Mouse (Mus musculus) liver, embryonic 12.5 days (tissue): Measurements from ENCODE around the gene Pitpnm2. TPM values are rescaled to one million over a fixed set of nuclear protein-coding genes. Genes with fewer than 3 reads are reported as not detected.

Experiments used
- ATAC-seq: fragments of 200-750 bp; cut with Nextera tagmentation; 2 replicates; pipeline ENCODE4 v1.8.0; 2017; ENCODE audit warnings: moderate number of reproducible peaks, mild to moderate bottlenecking, moderate library complexity
- H3K27ac ChIP-seq: fragments of 300-500 bp; sonication (generic); 2 replicates; pipeline ENCODE4 v1.5.1; 2016; ENCODE audit warnings: mild to moderate bottlenecking
- H3K27me3 ChIP-seq: fragments of 300-500 bp; sonication (generic); replicated peaks from 2 replicates; pipeline ENCODE4 v1.6.1; 2016; ENCODE audit warnings: mild to moderate bottlenecking, moderate library complexity
- H3K36me3 ChIP-seq: fragments of 300-500 bp; sonication (generic); 2 replicates; pipeline ENCODE4 v1.6.1; 2016; ENCODE audit warnings: mild to moderate bottlenecking, moderate library complexity
- H3K4me1 ChIP-seq: fragments of 300-500 bp; sonication (generic); 2 replicates; pipeline ENCODE4 v1.6.1; 2016
- H3K4me2 ChIP-seq: fragments of 300-500 bp; sonication (generic); 2 replicates; pipeline ENCODE4 v1.6.1; 2016; ENCODE audit warnings: mild to moderate bottlenecking, moderate library complexity
- H3K4me3 ChIP-seq: fragments of 300-500 bp; sonication (generic); 2 replicates; pipeline ENCODE4 v1.5.1; 2016; ENCODE audit warnings: mild to moderate bottlenecking, moderate library complexity
- H3K9ac ChIP-seq: fragments of 300-500 bp; sonication (generic); 2 replicates; pipeline ENCODE4 v1.6.1; 2016; ENCODE audit warnings: mild to moderate bottlenecking, moderate library complexity
- H3K9me3 ChIP-seq: fragments of 300-500 bp; sonication (generic); replicated peaks from 2 replicates; pipeline ENCODE4 v1.6.1; 2016; ENCODE audit warnings: mild to moderate bottlenecking, moderate library complexity
- WGBS: fragments of 180-500 bp; shearing (Covaris S2); methylation state at CpG from one replicate; pipeline ENCODE4 v1.1.7; 2016; ENCODE audit not compliant: insufficient replicate concordance; 5-methylcytosine and 5-hydroxymethylcytosine counted together
- polyA plus RNA-seq: library from polyadenylated mRNA; unstranded; fragments of >200 nt; fragmentation: Nextera tagmentation; extraction: Ambion mirVana; gene quantifications from 2 replicates; pipeline ENCODE4 v1.2.1, GENCODE M21; 2016

Gene Pitpnm2
- polyA plus RNA-seq, 1 experiment from 2014 or later: 2.5 TPM

DNA sequence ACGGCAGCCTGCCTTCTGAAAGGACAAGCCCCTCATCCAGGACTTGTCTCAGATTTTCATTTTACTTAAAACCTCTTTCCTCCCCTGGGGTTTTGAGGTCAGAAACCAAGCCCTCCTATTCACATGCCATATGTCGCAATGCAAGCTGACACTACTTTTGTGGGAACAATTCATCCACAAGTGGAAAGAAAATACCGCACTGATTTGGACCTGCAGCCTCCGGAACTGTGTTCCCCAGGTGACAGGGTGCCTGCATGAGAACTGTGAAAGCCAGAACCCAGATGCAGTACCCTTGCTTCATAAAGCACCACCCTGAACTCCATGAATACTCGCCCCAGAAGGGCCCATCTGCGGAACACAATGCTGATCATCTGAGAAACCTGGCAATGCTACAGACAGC is 22.4 kb downstream of the Pitpnm2 start:
- peaks cover 50% of the 10 kb centered on the region for H3K4me1 ChIP-seq
- 65% methylated on average over 6 of the region's 6 CpGs for whole genome bisulfite sequencing

DNA sequence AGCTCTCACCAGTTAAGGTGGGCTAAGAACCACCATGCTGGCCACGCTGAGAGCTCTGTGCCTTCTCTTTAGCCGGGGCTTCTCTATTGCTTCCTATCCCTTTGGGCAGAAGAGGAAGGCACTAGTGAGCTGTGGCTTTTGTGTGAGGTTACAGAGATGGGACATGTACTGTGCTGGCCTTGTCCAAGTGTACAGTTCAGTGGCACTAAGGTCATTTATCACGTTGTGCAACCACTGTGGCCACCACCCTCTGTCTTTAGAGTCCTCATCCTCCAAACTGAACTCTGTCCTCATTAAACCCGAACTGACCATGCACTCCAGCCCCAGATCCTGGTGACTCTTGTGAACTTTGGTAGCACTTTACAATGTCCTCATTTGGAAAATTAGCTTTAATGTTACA is 23.1 kb downstream of the Pitpnm2 start:
- peaks cover 50% of the 10 kb centered on the region for H3K4me1 ChIP-seq
- no peaks in the 10 kb centered on the region for H3K27me3 ChIP-seq
- peak overlapping the region; percentile 49 for H3K27ac ChIP-seq
- peak; percentile 70 for ATAC-seq
- no peak overlapping the region for H3K4me2 ChIP-seq
- no peak overlapping the region for H3K9ac ChIP-seq
- H3K9me3 ChIP-seq: no peaks in the 10 kb centered on the region
- 46% methylated on average over 4 of the region's 4 CpGs for WGBS
- H3K4me3 ChIP-seq: no peak overlapping the region
- H3K36me3 ChIP-seq: no peaks in the 10 kb centered on the region

More for the DNA sequence above, 22.4 kb downstream of the Pitpnm2 start:
- Histone ChIP-seq H3K27ac (peak overlapping the region; percentile 49; the same call in 1 of the 2 replicates), H3K27me3 (no peaks in the 10 kb centered on the region), H3K4me2 (no peak overlapping the region), H3K36me3 (no peaks in the 10 kb centered on the region), H3K4me3 (no peak overlapping the region), H3K9ac (no peak overlapping the region), H3K9me3 (no peaks in the 10 kb centered on the region)
- ATAC-seq: no peak

DNA sequence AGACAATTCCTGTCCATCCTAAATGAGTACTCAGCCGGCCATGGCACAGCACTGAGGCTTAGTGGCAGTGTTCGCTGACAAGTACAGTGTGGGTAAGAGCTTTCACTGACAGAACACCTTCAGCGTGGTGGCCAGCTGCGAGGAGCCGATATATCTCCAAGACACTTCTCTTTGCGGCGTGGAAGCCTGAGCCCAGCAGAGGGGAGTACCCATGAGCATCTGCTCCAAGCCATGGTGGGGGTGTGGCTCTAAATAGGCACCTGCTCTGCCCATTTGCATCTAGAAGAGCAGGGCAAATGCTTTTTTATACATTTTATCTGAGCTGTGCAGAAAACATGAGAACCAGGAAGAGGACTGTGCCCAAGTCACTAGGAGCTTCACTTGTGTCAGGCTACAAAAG is 23.7 kb downstream of the Pitpnm2 start:
- Histone ChIP-seq H3K4me2 (no peak overlapping the region), H3K9me3 (no peaks in the 10 kb centered on the region), H3K27ac (peak overlapping the region; percentile 49), H3K36me3 (no peaks in the 10 kb centered on the region), H3K4me3 (no peak overlapping the region), H3K9ac (no peak overlapping the region), H3K27me3 (no peaks in the 10 kb centered on the region), H3K4me1 (peaks cover 50% of the 10 kb centered on the region)
- peak; percentile 39 for ATAC-seq
- 51% methylated on average over 7 of the region's 7 CpGs for WGBS

DNA sequence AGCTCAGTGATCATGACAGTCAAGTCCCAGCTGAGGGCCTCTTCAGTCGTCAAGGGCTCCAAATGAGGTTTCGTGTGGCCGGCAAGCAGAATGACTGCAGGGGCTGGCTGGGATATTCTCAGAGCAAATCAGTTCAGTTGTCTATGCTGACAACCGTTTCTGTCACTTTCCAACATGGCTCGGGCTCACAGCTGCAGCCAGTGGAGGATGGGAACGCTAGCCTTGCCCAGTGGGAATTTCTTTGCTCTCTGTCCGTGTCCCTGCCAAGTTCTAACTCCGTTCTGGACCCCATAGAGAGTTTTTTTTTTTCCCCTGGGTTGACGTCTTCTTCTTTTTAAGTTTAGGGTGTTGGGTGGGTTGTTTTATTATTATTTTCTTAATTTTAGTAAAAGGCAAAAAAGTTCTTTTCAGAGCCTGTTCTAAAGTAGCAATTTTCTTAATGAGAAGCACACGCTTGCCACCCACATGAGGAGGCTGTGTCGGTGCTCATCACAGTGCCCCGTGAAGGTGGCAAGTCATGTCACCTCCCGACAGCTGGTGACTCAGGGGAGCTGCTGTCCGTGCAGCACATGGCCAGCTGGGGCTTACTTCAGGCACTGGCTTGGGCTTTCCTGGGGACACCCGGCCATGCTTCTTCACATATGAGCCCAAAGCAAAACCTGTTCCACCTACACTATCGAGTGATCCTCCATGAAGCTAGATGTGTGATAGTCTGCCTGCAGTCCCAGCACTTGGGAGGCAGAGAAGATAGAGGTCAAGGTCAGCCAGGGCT is 25.1 kb downstream of the Pitpnm2 start:
- Histone ChIP-seq H3K4me3 (no peak overlapping the region), H3K4me1 (peaks cover 47% of the 10 kb centered on the region), H3K4me2 (no peak overlapping the region), H3K27ac (no peak overlapping the region), H3K27me3 (no peaks in the 10 kb centered on the region), H3K36me3 (no peaks in the 10 kb centered on the region), H3K9me3 (no peaks in the 10 kb centered on the region), H3K9ac (no peak overlapping the region)
- 70% methylated on average over 16 of the region's 16 CpGs for WGBS
- ATAC-seq: no peak

DNA sequence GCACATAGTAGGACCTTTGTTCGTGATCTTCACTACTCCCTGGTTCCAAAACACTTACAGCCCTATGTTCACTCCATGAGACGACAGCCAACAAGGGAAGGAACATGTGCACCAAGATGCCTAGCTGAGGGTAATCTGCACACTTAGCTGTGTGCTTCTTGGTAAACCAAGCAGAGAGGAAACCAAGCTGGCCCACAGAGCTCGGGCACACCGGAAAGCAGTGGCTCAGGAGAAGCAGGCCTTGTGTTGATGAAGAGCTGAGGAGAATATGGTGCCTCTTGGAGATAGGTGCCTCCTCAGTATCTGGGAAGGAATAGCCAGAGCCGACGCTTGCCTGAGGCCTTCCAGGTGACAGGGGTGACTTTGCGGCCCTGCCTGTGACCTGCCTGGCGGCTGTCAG is 26.0 kb downstream of the Pitpnm2 start:
- peaks cover 47% of the 10 kb centered on the region for H3K4me1 ChIP-seq
- no peak overlapping the region for H3K9ac ChIP-seq
- H3K36me3 ChIP-seq: no peaks in the 10 kb centered on the region
- no peak overlapping the region for H3K4me2 ChIP-seq
- H3K27ac ChIP-seq: no peak overlapping the region
- H3K9me3 ChIP-seq: no peaks in the 10 kb centered on the region
- 82% methylated on average over 8 of the region's 8 CpGs for WGBS
- no peak overlapping the region for H3K4me3 ChIP-seq
- no peaks in the 10 kb centered on the region for H3K27me3 ChIP-seq
- no peak for ATAC-seq

DNA sequence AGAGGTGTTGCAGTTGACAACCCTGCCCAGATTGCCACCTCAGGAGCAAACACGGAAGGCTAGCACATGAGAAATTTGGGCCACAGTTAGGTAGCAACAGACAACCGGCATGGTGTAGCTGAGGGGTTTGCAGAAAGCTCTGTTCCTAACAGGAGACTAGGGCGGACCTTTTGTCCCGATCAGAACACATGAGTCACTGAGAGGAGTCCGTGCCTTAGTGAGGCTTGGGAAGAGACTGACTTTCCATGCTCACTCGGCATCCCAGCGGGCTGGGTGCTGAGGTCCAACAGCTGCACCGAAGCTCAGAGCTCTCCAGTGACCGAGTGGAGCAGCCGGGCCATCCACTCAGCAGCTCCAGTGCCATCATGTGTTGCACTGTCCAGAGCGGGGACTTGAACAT is 26.9 kb downstream of the Pitpnm2 start:
- Histone ChIP-seq H3K36me3 (no peaks in the 10 kb centered on the region), H3K9me3 (no peaks in the 10 kb centered on the region), H3K27me3 (no peaks in the 10 kb centered on the region), H3K4me2 (no peak overlapping the region), H3K4me3 (no peak overlapping the region), H3K9ac (no peak overlapping the region), H3K4me1 (peaks cover 54% of the 10 kb centered on the region), H3K27ac (no peak overlapping the region)
- 77% methylated on average over 11 of the region's 11 CpGs for WGBS
- ATAC-seq: no peak

DNA sequence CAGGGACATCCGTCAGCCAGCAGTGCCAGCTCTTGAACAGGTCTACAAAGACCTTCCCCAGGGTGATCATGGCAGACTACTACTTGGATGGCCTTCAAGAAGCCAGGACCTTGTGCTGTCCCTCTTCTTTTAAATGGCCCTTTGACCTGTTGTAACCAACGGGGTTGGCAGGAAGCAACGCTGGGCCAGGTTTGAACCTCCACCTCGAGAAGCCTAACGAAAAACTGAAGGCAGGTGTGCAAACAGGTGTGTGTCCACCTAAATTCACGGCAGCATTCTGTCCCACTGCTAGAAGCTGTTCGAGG is 27.9 kb downstream of the Pitpnm2 start:
- Histone ChIP-seq H3K4me2 (no peak overlapping the region), H3K36me3 (no peaks in the 10 kb centered on the region), H3K27ac (no peak overlapping the region), H3K4me1 (peaks cover 55% of the 10 kb centered on the region), H3K9me3 (no peaks in the 10 kb centered on the region), H3K9ac (no peak overlapping the region), H3K4me3 (no peak overlapping the region), H3K27me3 (no peaks in the 10 kb centered on the region)
- 79% methylated on average over 7 of the region's 7 CpGs for WGBS
- ATAC-seq: no peak

DNA sequence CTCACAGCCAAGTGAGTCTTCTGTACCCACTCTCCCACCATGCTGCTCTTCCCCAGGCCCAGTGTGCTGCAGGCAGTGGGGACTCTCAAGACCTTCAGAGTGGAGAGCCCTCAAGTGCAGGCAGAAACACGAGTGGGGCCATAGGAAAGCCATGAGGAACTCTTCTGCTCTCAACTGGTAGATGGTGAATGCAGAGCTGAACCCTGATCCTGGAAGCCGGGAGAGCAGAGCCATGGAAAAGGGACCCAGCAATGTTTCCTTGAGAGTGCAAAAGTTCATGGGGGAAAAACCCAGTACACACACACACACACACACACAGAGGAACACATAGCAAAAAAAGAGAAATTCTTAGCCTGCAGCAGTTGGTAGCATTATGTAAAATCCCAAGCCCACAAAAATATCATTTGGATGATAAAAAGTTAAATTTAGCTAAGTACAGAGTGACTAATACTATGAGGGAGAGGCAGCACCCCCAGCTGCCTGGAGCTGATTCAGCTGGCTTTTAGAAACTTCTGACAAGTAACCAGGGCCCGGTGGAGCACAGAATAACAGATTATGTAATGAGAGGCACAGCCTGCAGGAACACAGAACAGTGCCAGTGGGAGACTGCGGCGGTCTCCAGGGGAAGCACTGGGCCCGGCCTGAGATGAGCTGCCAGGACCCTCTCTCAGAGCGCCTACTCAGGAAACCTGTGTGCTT is 28.4 kb downstream of the Pitpnm2 start:
- peaks cover 55% of the 10 kb centered on the region for H3K4me1 ChIP-seq

DNA sequence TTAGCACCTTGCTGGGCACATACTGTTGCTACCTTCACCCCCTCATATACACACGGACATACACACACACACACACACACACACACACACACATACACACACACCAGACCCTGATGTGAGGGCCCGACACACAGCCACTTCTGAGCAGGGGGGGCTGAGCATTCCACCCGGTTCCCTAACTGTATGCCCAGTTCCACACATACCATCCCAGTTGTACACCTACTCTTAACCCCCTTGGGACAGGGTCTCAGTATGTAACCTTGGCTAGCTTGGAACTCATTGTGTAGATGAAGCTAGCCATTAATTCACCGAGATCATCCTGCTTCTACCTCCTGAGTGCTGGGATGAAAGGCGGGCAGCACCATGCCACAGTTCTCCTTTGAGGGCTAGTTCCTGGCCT is 29.0 kb downstream of the Pitpnm2 start:
- Histone ChIP-seq H3K9ac (no peak overlapping the region), H3K36me3 (peaks cover 8% of the 10 kb centered on the region), H3K27ac (no peak overlapping the region), H3K4me3 (no peak overlapping the region), H3K9me3 (no peaks in the 10 kb centered on the region), H3K4me2 (no peak overlapping the region), H3K4me1 (peaks cover 55% of the 10 kb centered on the region), H3K27me3 (no peaks in the 10 kb centered on the region)
- no peak for ATAC-seq
- WGBS: 79% methylated on average over 5 of the region's 5 CpGs

More for the DNA sequence above, 28.4 kb downstream of the Pitpnm2 start:
- no peak overlapping the region for H3K9ac ChIP-seq
- no peak overlapping the region for H3K4me3 ChIP-seq
- H3K36me3 ChIP-seq: 0 out of 2 replicates have a peak, but pooled peaks cover 1% of the 10 kb centered on the region
- no peak overlapping the region for H3K4me2 ChIP-seq
- ATAC-seq: no peak
- no peak overlapping the region for H3K27ac ChIP-seq
- 62% methylated on average over 7 of the region's 7 CpGs for WGBS
- H3K9me3 ChIP-seq: no peaks in the 10 kb centered on the region
- no peaks in the 10 kb centered on the region for H3K27me3 ChIP-seq

DNA sequence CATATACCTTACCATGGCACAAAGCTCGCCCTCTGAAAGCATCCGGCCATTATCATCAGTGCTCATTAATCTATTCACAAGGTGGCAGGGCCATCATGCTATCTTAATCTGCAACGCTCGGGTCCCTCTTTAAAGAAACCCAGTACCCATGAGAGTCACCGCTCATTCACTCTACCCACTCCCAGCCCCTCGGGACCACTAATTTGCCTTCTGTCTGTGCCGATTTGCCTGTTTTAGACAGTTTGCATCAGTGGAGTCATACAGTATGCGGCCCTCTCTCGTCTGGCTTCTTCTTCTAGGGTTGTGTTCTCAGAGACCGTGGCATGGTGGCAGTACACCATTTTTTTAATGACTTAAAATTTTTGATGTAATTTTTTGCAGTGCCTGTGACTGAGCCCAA is 30.1 kb downstream of the Pitpnm2 start:
- Histone ChIP-seq H3K4me3 (no peak overlapping the region), H3K9me3 (no peaks in the 10 kb centered on the region), H3K9ac (no peak overlapping the region), H3K4me2 (no peak overlapping the region), H3K27me3 (no peaks in the 10 kb centered on the region), H3K4me1 (peaks cover 59% of the 10 kb centered on the region), H3K36me3 (peaks cover 19% of the 10 kb centered on the region), H3K27ac (no peak overlapping the region)
- no peak for ATAC-seq
- 74% methylated on average over 10 of the region's 10 CpGs for WGBS

DNA sequence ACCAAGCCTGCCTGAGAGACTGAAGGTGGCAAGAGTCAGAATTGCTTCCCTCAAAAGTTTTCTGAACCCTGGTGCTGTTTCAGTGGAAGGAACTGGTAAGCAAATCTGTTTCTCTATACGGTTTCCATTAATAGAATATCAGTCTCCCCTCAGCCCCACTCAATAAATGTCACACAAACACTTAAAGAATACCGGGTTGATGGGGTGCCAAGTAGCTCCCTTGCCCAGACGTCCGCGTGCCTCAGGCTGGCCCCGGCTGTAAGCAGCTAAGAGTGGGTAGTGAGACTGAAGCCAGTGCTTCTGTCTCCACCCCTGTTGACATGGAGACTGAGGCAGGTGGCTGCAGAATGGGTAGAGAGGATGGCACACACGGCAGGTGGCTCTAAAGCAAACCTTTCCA is 30.6 kb downstream of the Pitpnm2 start:
- Histone ChIP-seq H3K4me2 (no peak overlapping the region), H3K27me3 (no peaks in the 10 kb centered on the region), H3K4me1 (peaks cover 63% of the 10 kb centered on the region), H3K4me3 (no peak overlapping the region), H3K36me3 (peaks cover 19% of the 10 kb centered on the region), H3K9ac (no peak overlapping the region), H3K9me3 (no peaks in the 10 kb centered on the region), H3K27ac (no peak overlapping the region)
- 76% methylated on average over 7 of the region's 7 CpGs for WGBS
- ATAC-seq: no peak

DNA sequence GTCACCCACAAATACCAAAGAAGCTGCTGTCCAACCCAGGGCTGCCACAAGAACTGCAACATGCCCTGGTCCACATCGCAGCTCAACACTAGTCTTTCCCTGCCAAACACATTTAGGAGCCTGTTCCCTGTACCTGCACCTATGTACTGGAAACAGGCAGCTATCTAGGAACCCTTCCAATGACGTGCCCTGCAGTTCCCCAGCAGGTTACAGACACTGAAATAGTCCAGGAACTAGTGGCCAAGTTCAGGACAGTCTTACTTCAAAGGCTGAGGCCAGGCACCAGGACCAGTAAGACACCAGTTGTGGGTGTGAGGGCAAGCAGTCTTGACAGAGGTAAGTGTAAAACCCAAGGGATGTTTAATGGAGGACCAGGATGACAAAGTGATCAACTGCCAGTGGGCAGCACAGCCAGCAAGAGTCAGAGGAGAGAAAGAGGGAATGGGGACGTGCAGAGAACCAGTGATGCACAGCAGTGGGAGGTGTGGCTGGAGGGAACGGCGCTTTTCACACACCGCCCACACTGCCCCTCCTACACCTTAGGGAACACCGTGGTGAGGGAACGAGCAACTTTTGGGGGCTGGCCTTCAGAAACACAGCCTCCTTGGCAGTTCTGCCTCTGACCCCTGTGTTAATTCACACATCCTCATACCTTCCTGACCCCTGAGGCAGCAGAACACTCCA is 31.9 kb downstream of the Pitpnm2 start:
- peaks cover 25% of the 10 kb centered on the region for H3K36me3 ChIP-seq
- 50% methylated on average over 8 of the region's 8 CpGs for WGBS
- H3K4me2 ChIP-seq: no peak overlapping the region
- H3K9me3 ChIP-seq: no peaks in the 10 kb centered on the region
- no peak overlapping the region for H3K4me3 ChIP-seq
- peaks cover 75% of the 10 kb centered on the region for H3K4me1 ChIP-seq
- no peak overlapping the region for H3K9ac ChIP-seq
- no peaks in the 10 kb centered on the region for H3K27me3 ChIP-seq
- no peak for ATAC-seq
- no peak overlapping the region for H3K27ac ChIP-seq
